Mouse (Mus musculus) layer of hippocampus, postnatal 10 days (tissue): ENCODE results near the gene Bach2. TPM values are rescaled to one million over a fixed set of nuclear protein-coding genes. Genes with fewer than 3 reads are reported as not detected.

Experiments
- DNase-seq, 2 experiments: peaks; one replicate each; pipeline ENCODE4 v3.0.0; 2021; ENCODE audit warnings: low spot score in 2 of 2
- total RNA-seq, 2 experiments: library from RNA; stranded (reverse); gene quantifications; 2 replicates each; pipeline ENCODE4 v1.2.3; 2021

Bach2 gene
- total RNA-seq, 2 experiments from 2014 or later: 23.8 to 29.4 TPM

- DNase-seq: no peak
Observed at GRCm38 (mm10) chr4:32555506-32555905, 316.9 kb downstream of the Bach2 start.

DNA sequence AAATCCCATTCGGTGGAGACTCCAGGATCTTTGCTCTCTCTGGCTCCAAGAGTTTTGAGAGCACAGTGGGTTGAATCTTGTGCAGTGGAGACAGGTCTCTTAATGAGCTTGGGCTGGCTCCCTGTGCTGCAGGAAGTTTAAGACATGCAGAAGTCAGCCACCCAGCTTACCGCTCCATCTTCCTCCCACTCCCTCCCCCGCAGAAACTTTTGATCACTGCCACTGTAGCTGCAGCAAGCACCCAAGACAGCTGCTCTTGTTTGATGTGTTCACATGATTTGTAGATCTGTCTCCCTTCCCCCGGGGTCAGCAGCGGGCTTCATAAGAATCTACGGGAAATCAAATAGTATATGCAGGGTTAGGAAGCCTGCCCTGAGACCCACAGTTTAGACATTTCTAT is 321.6 kb downstream of the Bach2 start:
- DNase-seq: no peak

DNA sequence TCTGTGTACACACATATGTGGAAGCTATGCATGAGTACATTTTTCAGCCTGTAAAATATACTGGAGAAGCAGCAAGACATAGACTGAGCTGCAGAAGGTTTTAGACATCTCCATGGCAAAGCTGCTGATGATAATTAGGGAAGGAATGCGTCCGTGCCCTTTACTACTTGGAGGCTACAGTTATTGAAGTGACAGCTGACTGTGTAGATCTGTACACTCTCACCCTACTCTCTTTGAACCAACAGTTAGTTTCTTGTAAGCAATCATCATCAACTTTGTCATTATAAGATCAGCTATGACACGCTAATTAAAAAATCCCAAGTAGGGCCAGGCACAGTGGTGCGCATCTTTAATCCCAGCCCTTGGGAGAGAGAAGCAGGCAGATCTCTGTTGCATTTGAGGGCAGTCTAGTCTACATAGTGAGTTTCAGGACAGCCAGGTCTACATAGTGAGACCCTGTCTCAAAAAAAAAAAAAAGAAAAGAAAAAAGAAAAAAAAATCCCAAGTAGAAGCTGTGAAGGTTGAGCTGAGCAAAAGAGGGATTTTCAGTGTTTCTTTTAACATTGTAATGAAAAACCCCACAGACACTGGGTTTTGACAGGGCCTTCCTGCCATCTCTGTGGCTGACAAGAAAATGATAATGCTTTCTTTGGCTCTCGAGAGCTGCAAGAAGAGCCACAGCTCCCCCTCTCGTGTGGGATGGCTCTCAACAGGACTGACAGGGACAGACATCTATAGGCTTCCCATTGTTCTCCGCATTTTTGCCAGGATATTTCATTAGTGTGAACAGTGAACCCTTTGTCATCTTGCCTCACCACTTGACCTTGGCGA is 322.3 kb downstream of the Bach2 start:
- peak in 1 of 2 experiments; percentile 13 for DNase-seq

DNA sequence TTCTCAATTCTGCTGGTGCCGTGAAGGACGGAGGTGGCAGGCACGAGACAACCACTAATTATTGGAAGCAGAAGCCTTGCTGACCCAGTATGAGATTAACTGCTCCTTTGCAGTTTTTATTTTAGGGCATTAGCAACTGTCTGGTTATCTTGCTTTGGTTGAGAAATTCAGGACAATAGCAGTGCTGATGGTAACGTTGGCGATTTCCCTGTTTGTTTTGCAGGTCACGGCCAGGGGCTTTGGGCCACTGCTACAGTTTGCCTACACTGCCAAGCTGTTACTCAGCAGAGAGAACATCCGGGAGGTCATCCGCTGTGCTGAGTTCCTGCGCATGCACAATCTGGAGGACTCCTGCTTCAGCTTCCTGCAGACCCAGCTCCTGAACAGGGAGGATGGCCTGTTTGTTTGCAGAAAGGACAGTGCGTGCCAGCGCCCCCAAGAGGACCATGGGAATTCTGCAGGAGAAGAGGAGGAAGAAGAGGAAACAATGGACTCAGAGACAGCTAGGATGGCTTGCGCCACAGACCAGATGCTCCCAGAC is 323.0 kb downstream of the Bach2 start:
- DNase-seq: peak; percentile 68 to 73

DNA sequence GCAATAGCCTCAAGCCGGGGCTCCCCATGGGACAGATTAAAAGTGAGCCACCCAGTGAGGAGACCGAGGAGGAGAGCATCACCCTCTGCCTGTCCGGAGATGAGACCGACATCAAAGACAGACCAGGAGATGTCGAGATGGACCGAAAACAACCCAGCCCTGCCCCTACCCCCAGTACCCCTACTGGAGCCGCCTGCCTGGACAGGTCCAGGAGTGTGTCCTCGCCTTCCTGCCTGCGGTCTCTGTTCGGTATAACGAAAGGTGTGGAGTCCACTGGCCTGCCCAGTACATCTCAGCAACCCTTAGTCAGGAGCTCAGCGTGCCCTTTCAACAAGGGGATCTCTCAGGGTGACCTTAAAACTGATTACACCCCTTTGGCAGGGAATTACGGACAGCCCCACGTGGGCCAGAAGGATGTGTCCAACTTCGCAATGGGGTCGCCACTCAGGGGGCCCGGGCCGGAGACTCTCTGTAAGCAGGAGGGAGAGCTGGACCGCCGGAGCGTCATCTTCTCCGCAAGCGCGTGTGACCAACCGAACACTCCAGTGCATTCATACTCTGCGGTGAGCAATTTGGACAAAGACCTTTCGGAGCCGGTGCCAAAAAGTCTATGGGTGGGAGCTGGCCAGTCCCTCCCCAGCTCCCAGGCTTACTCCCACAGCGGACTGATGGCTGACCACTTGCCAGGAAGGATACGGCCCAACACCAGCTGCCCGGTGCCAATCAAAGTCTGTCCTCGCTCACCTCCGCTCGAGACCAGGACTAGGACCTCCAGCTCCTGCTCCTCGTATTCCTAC is 323.9 kb downstream of the Bach2 start:
- no peak for DNase-seq

GRCm38 (mm10) chr4:32564416-32564815 is 325.8 kb downstream of the Bach2 start:
- DNase-seq: no peak

- no peak for DNase-seq
Observed at GRCm38 (mm10) chr4:32564918-32565317, 326.3 kb downstream of the Bach2 start.

- no peak for DNase-seq
Observed at GRCm38 (mm10) chr4:32569054-32569453, 330.4 kb downstream of the Bach2 start.

DNA sequence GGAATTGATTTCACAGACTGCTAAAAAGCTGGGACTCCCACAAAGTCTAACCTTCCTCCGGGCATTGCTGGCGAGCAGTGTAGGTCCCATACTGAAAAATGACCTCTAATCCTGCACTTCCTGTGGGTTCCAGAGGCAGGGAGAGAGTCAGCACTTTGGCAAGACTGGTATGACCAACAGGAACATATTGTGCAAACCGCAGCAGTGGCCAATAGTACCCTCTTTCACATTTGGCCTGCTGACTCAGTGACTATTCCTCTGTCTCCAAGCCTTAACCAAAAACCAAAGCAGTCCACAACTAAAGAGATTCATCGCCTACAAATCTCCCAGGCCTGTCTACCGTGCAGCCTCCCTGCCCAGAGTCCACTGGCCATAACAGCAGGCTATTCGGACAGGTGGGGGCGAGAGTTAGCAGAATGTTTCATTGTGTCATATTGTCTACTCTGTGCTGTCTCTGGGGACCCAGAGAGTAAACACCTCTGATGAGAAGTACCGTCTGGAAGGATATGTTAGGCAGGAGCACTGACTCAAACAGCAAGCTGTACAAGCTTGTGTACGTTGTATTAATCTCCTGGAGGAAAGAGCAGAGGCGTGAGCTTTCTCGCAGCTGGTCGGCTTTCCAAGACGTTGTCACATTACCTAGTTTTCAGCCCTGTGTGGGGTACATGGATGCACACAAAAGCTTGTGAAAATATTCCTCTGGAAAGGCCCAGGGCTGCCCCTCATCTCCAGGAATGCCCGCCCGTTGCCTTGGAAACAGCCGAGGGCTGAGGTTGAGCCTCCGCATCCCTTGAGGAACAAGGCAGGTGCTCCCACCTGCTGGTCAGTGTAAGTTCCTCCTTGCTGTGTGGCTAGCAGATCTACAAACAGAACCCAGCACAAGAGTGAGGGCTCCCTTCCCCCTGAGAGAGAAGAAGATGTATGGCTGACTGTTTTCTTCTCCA is 331.7 kb downstream of the Bach2 start:
- peak in 1 of 2 experiments; percentile 29 for DNase-seq

- DNase-seq: no peak
Observed at GRCm38 (mm10) chr4:32570939-32571317, 332.3 kb downstream of the Bach2 start.

DNA sequence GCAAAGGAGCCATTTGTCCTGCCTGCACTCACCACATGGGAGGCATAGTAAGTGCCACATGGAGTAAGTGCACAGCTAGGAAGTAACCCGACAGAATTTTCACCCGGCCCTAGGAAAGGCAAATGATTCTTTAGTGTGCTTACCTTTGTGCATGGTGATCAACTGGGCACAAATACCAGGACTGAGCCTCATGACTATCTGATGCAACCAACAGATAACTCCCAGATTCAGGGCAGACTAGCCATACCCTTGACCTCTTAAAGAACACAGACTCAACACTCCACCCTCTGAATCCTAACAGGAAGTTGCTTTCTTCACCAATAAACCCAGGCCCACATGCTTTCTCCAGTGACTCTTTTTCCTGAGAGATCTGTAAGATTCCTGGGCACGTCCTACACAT is 332.8 kb downstream of the Bach2 start:
- DNase-seq: no peak

DNA sequence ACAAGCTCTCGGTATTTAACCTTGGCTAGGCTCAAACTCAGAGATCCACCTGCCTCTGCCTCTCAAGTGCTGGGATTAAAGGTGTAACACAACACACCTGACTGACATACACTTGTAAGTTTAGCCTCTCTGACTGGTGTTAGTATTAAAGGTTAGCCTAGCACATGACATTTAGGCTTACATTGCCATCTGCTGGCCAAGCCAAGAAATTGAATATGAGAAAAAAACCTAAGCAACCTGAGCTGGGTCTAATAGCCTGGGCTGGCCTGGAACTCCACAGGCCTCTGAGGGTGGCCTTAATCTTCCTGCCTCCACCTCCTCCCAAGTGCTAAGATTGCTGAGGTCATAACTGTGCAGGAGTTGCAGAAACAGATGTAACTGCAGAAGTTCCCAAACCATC is 333.5 kb downstream of the Bach2 start:
- peak; percentile 46 to 68 for DNase-seq

- no peak for DNase-seq
Observed at GRCm38 (mm10) chr4:32573586-32573985, 335.0 kb downstream of the Bach2 start.

GRCm38 (mm10) chr4:32574604-32575003 is 336.0 kb downstream of the Bach2 start:
- no peak for DNase-seq

DNA sequence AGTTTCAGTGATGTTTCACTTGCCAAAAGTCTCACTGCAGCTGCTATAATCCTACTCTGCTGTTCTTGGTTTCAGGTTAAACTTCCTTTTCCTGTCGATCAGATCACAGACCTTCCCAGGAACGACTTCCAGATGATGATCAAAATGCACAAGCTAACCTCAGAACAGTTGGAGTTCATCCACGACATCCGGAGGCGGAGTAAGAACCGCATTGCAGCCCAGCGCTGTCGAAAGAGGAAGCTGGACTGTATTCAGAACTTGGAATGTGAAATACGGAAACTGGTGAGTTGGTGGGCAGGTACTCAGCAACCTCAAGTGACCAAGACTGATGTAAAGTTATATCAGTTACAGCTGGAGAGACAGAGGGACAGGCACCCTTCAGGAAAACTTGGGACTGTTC is 336.6 kb downstream of the Bach2 start:
- no peak for DNase-seq

DNA sequence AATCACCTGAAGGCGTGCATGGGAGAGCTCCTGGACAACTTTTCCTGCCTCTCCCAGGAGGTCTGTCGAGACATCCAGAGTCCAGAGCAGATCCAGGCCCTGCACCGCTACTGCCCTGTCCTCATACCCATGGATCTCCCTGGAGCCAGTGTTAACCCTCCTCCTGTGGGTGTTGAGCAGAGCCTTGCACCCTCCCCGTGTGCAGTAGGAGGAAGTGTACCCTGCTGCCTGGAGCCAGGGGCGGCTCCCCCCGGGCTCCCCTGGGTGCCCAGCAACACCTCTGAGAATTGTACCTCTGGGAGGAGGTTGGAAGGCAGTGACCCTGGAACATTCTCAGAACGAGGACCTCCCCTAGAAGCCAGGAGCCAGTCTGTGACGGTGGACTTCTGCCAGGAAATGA is 341.2 kb downstream of the Bach2 start:
- no peak for DNase-seq

GRCm38 (mm10) chr4:32584181-32584580 is 345.6 kb downstream of the Bach2 start:
- DNase-seq: no peak

- DNase-seq: peak in 1 of 2 experiments; percentile 58
Observed at GRCm38 (mm10) chr4:32586596-32586995, 348.0 kb downstream of the Bach2 start.

DNA sequence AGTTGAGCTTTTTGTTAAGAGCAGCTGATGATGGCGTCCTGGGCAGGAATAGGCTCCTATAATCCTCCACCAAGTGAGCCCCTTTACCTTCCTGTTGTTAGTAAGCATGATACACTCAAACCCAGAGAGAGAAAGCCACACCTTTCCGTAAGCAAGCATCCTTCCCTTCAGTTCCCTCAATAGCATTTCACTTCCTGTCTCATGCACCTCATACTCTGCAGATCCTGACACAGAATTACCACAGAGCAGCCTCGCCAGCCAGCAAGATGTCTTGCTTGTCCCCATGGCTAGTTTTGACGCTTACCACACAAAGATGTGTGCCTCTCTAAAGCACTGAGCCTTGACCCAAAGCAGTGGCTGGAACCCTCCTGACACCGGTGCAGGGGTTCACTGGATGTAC is 348.9 kb downstream of the Bach2 start:
- no peak for DNase-seq

DNA sequence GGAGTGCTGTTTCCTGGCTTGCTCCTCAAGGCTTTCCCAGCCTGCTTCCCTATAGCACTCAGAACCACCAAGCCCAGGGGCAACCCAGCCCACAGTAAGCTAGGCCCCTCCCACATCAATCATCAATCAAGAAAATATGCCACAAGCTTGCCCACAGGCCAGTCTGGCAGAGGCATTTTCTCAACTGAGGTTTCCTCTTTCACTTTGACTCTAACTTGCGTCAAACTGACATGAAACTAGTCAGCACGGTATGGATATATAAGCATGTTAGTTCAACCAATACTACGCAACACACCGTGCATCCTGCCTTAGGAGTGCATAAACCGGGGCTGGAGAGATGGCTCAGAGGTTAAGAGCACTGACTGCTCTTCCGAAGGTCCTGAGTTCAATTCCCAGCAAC is 349.6 kb downstream of the Bach2 start:
- no peak for DNase-seq

DNA sequence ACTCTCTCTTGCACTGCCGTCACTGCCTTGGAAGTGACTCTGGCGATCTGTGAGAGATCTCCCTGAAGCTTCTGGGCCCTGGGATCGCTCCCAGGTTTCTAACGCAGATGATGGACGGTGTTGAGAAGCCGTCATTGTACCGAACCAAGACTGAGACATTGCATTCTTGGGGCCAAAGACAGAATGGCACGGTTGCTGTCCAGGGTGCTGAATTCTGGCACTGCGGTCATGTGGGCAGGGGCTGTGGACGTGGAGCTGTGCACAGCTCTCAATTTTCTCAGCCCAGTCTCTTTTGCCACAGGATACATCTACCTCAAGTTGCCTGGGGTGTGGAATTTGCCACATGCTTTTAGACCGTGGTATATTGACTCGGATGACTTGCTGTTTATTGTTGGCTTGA is 362.5 kb downstream of the Bach2 start:
- peak; percentile 19 to 41 for DNase-seq
